Mouse (Mus musculus): ENCODE results near the gene Rheb.
"Not testable (repeated sequence)": the region's sequence is repeated elsewhere in the genome, so short reads cannot be mapped to it uniquely, and the experiment has no call there.

Rheb gene

GRCm38 (mm10) chr5:24841662-24842273 is 656 bp downstream of the Rheb start:
- DNase-seq (ENCODE audit: low spot score), result no peak

- DNase-seq (ENCODE audit: low spot score), result no peak
Observed at GRCm38 (mm10) chr5:24840975-24841431, 1.4 kb downstream of the Rheb start.

- DNase-seq (ENCODE audit: low spot score), result no peak
Observed at GRCm38 (mm10) chr5:24834491-24834890, 7.9 kb downstream of the Rheb start.

- no peak for DNase-seq (ENCODE audit: low spot score)
Observed at GRCm38 (mm10) chr5:24831912-24832311, 10.5 kb downstream of the Rheb start.

GRCm38 (mm10) chr5:24828446-24828845 is 14.0 kb downstream of the Rheb start:
- no peak for DNase-seq (ENCODE audit: low spot score)

GRCm38 (mm10) chr5:24827173-24827572 is 15.3 kb downstream of the Rheb start:
- DNase-seq (ENCODE audit: low spot score), result no peak

GRCm38 (mm10) chr5:24826056-24826770 is 16.2 kb downstream of the Rheb start:
- no peak for DNase-seq (ENCODE audit: low spot score)

GRCm38 (mm10) chr5:24825365-24826055 is 16.9 kb downstream of the Rheb start:
- DNase-seq (ENCODE audit: low spot score), result no peak

- DNase-seq (ENCODE audit: low spot score), result no peak
Observed at GRCm38 (mm10) chr5:24823864-24824405, 18.5 kb downstream of the Rheb start.

GRCm38 (mm10) chr5:24822781-24823180 is 19.6 kb downstream of the Rheb start:
- DNase-seq (ENCODE audit: low spot score), result no peak

- not testable (repeated sequence) for DNase-seq (ENCODE audit: low spot score)
Observed at GRCm38 (mm10) chr5:24822231-24822630, 20.2 kb downstream of the Rheb start.

- no peak for DNase-seq (ENCODE audit: low spot score)
Observed at GRCm38 (mm10) chr5:24821403-24821841, 21.0 kb downstream of the Rheb start.

GRCm38 (mm10) chr5:24820627-24821026 is 21.8 kb downstream of the Rheb start:
- DNase-seq (ENCODE audit: low spot score), result no peak

- no peak for DNase-seq (ENCODE audit: low spot score)
Observed at GRCm38 (mm10) chr5:24817191-24817590, 25.2 kb downstream of the Rheb start.

GRCm38 (mm10) chr5:24813946-24814345 is 28.5 kb downstream of the Rheb start:
- no peak for DNase-seq (ENCODE audit: low spot score)

- DNase-seq (ENCODE audit: low spot score), result no peak
Observed at GRCm38 (mm10) chr5:24813005-24813404, 29.4 kb downstream of the Rheb start.

GRCm38 (mm10) chr5:24805222-24805621 is 37.2 kb downstream of the Rheb start:
- DNase-seq (ENCODE audit: low spot score), result no peak

- DNase-seq (ENCODE audit: low spot score), result no peak
Observed at GRCm38 (mm10) chr5:24804661-24805060, 37.8 kb downstream of the Rheb start.

GRCm38 (mm10) chr5:24801841-24802624 is 40.4 kb downstream of the Rheb start:
- DNase-seq (ENCODE audit: low spot score), result no peak

GRCm38 (mm10) chr5:24800416-24800815 is 42.0 kb downstream of the Rheb start:
- DNase-seq (ENCODE audit: low spot score), result no peak

GRCm38 (mm10) chr5:24798639-24799038 is 43.8 kb downstream of the Rheb start:
- DNase-seq (ENCODE audit: low spot score), result no peak

GRCm38 (mm10) chr5:24797858-24798257 is 44.6 kb downstream of the Rheb start:
- DNase-seq (ENCODE audit: low spot score), result no peak

All from ovary, postnatal 10 days (tissue).